Mouse (Mus musculus): Measurements from ENCODE around the gene Kif2c. TPM values are rescaled to one million over a fixed set of nuclear protein-coding genes. Genes with fewer than 3 reads are reported as not detected.

Gene Kif2c
- total RNA-seq, 2 experiments from 2014 or later, result 6.9 to 9.6 TPM

DNA sequence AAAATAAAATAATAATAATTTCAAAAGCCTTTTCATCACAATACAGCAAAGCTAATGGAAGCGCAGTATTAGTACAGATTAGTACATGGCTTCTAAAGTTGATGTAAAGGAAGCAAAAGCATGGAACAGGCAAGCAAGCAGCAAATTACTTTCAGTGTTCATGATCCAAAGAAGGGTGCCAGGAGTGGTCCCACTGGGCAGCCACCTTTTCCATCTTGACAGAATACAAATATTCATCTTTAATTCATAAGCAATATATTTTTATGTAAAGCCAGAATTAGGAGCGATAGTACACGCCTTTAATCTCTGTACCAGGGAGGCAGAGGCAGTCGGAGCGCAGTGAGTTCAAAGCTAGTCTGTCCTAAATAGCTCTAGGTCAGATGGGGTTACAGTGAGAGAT lies 62.8 kb downstream of the Kif2c start:
- DNase-seq, result no peak

- DNase-seq, result no peak
Measured at GRCm38 (mm10) chr4:117117931-117118330, 64.5 kb downstream of the Kif2c start.

GRCm38 (mm10) chr4:117115592-117115991 lies 66.8 kb downstream of the Kif2c start:
- DNase-seq, result no peak

- DNase-seq, result no peak
Measured at GRCm38 (mm10) chr4:117113237-117113636, 69.2 kb downstream of the Kif2c start.

DNA sequence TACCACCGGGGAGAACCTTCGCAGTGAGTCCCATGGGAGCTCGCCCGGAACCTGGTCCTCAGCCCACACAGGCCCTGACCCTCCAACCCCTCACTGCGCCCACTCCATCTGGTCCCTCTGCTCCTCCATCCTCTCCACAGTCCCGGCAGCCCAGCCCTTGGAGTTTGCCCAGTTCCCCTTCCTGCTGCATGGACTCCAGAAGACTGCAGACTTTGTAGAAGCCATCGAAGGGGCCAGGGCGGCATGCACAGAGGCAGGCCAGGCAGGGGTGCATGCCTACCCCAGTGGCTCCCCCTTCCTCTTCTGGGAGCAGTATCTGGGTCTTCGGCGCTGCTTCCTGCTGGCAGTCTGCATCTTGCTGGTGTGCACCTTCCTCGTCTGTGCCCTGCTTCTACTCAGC lies 71.5 kb downstream of the Kif2c start:
- DNase-seq, result no peak

- DNase-seq, result no peak
Measured at GRCm38 (mm10) chr4:117110249-117110648, 72.2 kb downstream of the Kif2c start.

Small RNAs within 50 kb of the gene (microRNA-seq; reads per million reads assigned to microRNA genes)
- not detected for gene Gm22398

Other genes with a start within 250 kb of the Kif2c start
- gene Urod, start 188.2 kb downstream of the Kif2c start, total RNA-seq (2021), result 100 to 1,000 TPM; 122 to 150 TPM
- 10 to 100 TPM; 24.8 to 27.0 TPM for gene Hectd3, start 187.3 kb downstream of the Kif2c start, total RNA-seq (2021)
- gene Eif2b3, start 163.2 kb downstream of the Kif2c start, total RNA-seq (2021), result 10 to 100 TPM; 29.3 to 32.3 TPM
- 1 to 10 TPM; 5.1 to 7.8 TPM for gene Ptch2, start 86.6 kb downstream of the Kif2c start, total RNA-seq (2021)
- gene Btbd19, start 56.9 kb downstream of the Kif2c start, total RNA-seq (2021), result 1 to 10 TPM; 6.0 to 6.4 TPM
- not detected for gene Tctex1d4, start 55.8 kb downstream of the Kif2c start, total RNA-seq (2021)
- 10 to 100 TPM in 1 of 2 experiments, 1 to 10 TPM in 1; 4.2 to 13.5 TPM for gene Plk3, start 48.7 kb downstream of the Kif2c start, total RNA-seq (2021)
- gene Rps8, start 26.4 kb downstream of the Kif2c start, total RNA-seq (2021), result 1,000 to 10,000 TPM; 1,173 to 1,206 TPM
- gene Tmem53, start 69.3 kb upstream of the Kif2c start, total RNA-seq (2021), result 10 to 100 TPM; 50.4 to 60.9 TPM
- gene Armh1, start 69.5 kb upstream of the Kif2c start, total RNA-seq (2021), result 1 to 10 TPM; 1.5 to 1.8 TPM

Data from adrenal gland, postnatal 10 days (tissue).